Mouse (Mus musculus): Measurements from ENCODE around the gene Gria3.

Gria3 gene

DNA sequence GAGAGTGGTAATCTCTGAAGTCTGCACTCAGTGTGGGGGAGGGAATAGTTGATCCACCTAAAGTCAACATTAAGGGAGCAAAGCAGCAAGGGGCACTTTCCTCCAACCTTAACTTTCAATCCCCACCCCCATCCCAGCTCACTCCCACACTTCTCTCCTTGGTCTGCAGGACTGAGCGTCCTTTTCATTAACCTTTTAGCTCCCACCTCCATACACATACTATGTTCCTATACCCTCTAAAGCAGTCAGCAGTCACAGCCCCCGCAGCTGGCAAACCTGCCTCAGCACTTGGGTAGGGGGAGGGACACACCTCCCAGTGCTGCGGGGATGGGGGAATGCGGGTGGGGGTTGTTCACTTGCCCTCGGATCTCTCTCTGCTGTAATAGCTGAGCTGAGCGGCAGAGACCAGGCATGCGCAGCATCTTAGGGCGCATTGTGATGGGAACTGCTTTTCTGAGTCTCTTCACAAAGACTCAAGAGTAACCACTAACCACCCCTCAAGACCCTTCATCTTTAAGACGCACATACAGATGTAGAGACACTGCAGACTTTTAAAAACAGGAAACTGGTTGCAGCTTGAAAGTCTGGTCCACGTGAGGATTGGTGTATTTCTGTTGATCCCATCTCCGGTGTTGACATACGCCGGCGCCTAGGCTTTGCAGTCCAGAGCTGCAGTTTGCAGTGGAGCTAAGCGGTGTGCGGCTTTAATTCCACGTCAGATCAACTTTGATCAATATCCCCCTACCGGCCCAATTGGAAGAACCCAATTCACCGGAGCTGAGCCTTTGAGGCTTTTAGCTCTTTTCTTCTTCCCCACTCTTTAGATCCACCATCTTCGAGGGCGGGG lies at the start of gene Gria3:
Gene Gria3 (plus strand): TSS at position 797 of the 847 bp plus-strand sequence.
- peak; percentile 44 for DNase-seq

DNA sequence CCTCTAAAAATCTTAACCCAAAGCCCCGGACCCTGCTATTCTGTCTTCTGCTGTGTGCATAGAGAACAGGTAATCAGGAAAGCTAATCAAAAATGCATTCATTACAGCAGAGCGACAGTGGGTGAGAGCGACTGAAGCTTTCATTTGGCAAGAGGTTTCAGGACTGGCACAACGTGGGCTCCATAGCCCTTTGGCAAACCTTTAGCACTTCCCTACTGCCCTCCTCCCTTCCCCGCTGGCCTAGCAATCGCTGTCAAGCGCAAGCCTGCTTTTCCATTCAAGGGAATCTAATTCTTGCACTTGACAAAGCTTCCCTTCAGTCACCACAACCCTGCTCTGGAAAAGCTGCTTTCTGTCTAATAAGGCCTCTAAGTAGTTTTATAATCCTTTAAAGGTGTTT lies 13.6 kb upstream of the Gria3 start:
- DNase-seq, result no peak

DNA sequence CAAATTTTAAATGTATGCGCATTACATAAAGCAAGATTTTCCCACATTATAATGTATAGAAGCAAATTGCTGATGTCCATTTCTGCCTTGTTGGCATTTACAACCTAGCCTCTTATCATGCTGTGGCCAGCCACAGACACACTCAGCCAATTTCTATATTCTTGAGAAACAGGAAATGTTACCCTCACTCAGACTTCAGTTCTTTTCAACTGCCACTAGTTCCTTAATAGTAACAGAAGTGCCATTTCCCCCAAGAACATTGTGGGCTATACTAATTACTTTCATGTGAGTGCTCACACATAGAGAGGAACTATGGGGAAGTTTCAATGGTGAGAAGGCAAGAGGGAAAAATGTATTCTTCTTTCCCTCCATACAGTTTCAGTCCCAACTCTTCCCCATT lies 11.6 kb upstream of the Gria3 start:
- no peak for DNase-seq

DNA sequence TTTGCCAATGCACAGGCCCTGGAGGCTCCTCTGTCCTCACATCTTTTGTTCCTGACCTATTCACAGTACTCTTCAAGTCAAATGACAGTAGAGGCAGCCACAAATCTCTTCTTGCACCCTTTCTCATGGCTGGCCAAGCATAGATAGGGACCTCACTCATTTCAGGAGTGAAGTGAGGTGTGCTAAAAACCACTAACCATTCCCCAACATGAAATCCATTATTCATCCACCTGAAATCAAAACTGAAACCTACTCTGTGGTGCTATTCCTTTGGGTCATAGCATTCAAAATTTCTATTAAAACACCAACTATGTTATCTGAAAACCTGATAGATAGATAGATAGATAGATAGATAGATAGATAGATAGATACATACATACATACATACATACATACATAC lies 2.2 kb upstream of the Gria3 start:
- DNase-seq, result no peak

DNA sequence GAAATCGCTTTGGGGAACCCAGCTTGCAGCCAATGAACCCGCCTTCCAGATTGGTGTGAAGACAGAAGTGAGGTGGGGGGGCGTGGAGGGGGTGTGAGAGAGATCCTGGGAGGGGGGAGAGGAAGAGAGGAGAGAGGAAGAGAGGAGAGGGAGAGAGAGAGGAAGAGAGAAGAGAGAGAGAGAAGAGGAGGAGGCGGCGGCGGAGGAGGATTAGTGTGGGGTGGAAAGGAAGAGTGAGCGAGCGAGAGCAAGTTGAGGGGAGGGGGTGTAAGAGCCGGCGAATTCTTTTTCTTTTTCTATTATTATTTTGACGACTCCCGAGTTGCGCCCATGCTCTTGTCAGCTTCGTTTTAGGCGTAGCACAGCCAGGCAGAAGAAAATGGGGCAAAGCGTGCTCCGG lies 532 bp downstream of the Gria3 start:
- peak; percentile 44 for DNase-seq

DNA sequence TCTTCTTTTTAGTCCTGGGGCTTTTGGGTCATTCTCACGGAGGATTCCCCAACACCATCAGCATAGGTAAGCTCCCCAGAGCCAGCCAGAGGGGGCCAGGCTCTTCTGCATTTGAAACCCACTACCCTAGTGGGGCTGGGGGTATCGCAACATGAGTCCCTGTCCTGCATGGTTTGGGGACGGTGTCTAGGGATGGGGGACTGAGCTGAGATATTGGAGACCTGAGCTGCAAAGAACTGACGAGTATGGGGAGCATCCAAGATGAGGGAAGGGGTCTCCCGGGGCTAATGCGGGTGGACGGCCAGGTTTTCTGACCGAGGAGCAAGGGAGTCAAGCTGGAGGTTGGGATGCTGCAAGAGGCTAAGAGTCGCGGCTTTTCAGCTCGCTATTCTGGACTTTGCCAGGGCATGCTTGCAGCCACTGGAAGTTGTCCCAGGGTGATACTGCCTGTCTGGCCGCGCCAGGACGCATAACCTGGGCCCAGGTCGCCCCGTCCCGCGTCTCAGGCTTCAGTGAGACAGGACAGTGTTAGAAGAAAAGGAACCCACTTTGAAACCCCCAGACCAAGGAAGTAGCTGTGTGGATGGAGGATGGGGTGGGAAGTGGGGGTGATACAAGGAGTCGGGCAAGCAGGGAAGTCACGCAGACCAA lies 1.1 kb downstream of the Gria3 start:
- peak; percentile 19 for DNase-seq

DNA sequence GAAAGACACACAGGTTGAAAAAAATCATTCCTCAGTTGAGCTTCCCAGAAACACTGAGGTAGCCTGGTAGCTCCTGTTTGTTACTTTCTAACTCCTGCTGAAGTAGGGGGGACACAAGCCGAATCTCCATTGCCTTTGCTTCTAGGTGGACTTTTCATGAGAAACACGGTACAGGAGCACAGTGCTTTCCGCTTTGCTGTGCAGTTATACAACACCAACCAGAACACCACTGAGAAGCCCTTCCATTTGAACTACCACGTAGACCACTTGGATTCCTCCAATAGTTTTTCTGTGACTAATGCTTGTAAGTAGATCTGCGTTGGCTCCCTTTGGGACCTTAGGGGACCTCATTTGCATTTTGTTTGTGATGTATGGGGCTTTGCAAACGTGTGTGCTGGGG lies 2.0 kb downstream of the Gria3 start:
- no peak for DNase-seq

DNA sequence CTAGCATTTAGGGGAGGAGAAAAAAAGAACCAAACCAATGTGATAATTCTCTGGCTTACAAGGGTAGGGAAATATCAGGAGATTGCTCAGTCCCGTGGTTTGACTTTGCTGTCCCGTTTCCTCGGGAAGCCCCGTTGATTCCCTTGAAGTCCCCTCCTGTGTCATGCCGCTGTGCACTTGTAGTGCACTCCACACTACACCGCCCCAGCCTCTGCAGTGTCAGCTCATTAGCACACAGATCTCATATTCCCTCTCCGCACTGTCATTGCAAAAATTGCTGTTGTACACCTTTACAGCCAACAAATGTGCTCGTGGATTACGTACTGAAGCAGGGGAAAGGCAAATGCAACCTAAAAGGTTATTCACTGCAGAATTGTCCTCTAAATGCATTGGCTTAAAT lies 5.6 kb downstream of the Gria3 start:
- DNase-seq, result no peak

DNA sequence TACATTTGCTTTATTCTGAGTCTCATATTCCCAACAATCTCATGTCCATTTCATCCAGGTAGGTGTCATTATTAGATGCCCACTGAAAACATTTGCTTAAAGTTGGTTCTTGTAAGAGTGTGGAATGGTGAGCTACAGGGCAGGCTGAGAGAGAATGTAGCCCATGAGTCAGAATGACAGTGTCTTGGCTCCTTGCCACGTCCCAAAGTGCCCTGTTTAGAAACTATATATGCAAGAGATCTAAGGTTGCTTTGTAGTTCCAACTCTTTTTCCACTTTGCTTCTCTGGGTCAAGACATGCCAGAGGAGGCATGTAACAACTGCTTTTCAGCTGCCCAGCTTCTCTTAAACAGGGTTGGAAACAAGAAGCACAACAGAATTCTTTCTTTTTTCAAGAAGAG lies 9.1 kb downstream of the Gria3 start:
- DNase-seq, result no peak

DNA sequence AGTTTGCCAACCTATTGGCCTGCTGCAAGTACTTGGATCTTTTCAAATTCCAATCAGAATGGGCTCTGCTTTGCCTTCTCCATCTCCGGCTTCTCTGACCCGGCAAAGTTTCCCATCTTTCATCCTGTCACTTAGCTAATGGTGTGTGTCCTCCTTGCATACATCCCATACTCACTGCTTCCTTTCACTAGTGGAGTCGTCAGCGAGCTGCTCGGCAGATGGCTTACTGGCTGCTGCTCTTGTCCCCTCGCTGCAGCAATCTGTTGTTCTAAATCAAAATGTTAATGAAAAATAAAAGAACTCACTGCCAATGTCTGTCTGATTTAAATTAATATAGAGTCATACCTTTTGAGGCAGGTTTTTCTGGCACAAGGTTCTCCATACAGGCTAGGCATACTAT lies 25.0 kb downstream of the Gria3 start:
- no peak for DNase-seq

DNA sequence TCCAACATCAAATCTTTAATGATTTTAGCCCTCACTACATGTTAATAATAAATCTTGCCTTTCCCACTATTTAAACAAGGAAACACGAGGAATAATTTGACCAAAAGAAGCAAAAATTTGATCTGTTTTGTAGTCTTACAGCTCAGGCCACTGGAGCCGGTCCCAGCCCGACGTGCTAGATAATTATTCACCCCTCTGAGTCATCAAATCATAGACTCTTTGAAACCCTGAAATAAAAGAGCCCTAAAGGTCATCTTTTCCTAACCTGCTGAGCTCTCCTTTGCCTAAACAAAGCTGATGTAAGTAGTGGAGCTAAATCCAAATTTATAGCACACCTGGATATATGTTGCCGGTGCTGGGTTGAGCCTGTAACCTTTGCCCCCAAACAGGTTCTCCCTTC lies 27.4 kb downstream of the Gria3 start:
- DNase-seq, result no peak

DNA sequence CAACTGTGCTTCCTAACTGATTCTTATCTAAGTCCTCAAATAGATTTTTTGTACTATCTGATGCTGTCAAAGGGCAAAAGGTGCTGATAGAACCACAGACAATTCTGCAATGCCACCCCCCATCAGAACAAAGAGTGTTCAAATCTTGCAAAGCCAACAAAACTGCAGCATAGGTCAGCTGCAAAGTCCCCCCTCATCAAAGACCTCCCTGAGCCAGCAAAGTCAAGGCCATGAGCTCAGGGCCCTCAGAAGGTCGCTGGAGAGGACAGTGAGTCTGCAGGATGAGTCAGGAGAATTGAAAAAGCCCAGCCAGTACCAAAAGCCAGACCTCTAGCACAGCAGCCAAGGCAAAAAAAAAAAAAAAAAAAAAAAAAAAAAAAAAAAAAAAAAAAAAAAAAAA lies 34.9 kb downstream of the Gria3 start:
- DNase-seq, result no peak

DNA sequence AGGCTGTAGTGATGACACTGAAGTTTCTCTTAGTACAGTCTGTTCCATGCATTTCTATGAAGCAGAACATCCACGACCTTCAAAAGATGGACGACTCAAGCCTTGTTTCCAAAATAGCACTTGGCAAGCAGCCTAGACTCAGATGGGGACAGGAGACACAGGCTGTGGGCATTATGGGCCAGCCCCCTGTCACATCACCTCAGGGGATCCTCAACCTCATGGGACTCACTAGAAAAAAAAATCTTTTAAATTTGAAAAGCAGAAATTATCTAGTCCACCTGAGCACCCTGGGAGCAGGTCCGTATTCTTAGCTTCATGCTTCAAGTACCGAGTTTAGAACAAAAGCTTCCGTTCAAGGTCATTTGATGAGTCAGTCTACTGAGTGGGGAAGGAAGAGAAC lies 38.2 kb downstream of the Gria3 start:
- DNase-seq, result no peak

DNA sequence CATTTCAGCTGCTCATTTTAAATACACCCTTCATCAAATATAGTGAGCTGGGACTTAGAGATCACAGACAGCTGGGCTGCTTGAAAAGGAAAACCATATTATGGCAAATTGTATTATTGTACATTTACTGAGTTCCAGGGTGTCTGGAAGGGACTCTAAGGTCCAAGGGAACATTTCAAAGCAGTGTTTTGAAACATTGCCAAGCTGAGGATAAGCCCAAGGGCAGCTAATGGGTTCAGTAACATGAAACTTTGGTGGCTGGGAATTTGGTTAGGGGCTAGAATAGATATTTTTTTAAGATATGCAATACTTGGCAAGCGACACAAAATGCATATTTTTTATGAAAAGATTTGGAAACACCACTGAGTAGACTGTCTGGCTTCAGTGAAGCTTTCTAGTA lies 48.2 kb downstream of the Gria3 start:
- no peak for DNase-seq

DNA sequence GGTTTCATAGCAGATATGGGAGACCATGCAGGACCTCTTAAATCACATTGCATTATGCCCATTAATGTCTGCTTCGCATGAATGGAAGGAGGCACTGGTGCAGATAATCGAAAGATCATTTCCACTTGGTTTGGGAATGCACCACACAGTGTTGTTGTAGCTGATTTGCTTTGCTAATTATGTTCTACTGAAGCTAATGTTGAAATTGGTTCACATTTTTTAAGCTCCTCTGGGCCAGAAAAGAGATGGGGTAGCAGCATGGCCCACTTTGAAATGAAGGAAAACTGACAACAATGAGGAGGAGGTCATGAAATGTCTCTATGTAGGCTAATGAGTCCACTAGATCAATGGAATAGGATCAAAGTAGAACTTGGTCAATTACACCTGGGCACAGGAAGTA lies 76.8 kb downstream of the Gria3 start:
- DNase-seq, result no peak

DNA sequence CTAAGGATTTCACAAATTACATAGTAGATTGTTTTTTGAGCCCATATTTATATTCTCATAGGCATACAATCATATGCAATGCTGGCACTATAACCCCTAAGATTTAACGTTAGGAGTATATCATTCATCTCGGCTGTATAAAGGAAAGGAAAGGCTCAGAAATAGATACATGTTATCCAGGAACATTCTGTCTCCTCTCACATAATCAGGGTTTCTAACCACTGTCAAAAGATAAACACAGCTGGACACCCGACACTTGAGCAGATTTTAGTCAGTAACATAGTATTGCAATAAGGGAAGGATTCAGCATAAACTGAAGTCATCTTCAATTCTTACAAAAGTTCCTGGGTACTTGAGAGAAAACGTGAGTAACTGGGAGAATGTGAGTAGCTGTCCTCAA lies 95.9 kb downstream of the Gria3 start:
- DNase-seq, result no peak

DNA sequence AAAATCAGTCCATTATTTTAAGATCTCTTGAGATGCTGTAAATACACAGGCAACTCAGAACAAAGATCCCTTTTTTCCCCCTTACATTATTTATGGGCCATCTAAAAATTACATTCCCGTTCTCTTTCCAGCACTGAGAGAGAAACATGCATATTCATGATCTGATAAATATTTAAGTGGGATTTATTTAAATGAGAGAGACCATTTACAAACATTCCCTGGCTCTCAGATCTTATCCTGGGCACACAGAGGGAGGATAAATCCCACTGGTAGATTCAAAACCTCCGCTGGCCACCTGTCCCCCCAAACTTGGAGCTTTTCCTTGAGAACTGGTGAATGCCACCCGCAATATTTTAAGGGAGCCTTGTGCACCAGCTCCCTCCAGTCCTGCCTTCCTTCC lies 104.7 kb downstream of the Gria3 start:
- DNase-seq, result no peak

DNA sequence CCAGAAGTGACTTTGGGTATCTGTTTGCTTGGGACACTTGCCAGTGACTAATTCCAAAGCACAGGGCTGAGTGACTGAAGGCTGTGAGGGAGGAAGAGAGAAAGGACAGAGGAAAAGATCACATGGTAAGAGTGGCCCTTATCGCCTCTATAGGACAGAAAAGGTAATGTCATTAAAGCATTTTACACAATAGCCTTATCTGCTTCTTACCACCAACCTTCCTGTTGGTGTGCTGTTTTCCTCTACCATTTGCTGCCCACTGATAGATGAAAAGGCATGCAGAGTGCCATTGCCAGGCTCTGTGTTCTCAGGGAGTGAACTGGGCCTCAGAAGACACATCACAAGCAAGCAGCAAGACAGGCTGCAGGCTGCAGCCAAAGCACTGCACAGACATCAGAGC lies 107.3 kb downstream of the Gria3 start:
- no peak for DNase-seq

DNA sequence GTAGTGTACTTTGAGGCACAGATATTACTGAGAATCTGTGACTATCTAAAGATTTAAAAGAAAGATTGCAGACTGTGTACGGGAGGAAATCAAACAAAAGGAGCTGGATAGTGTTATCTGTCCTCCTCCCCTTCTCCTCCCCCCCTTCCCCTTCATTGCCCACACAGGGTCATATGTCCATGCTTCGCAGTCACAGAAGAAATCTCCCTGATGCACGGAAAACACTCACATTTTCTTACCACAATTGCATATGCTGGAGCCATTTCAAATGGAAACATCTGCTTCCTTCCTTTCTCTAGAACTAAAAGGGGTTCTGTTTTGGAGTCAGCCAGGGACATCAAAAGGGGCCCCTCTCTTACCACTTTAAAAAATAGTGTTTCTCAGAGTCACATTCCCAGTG lies 114.3 kb downstream of the Gria3 start:
- no peak for DNase-seq

DNA sequence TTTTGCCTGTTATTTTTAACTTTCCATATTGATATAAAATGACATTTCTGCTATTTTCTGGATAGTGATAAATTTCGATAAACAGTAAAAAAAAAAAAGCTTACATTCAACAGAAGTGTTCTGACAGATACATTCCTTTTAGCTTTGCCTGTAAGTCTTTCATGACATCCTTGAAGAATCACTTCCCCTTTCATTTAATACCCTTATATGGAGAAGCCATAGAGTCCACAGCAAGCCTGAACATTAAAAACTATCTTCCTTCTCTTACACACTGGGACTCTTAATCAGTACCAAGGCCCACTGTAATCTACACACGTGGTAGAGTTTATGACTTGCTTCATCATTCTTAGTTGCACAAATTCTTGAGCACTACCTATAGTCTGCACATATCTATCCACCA lies 131.9 kb downstream of the Gria3 start:
- no peak for DNase-seq

DNA sequence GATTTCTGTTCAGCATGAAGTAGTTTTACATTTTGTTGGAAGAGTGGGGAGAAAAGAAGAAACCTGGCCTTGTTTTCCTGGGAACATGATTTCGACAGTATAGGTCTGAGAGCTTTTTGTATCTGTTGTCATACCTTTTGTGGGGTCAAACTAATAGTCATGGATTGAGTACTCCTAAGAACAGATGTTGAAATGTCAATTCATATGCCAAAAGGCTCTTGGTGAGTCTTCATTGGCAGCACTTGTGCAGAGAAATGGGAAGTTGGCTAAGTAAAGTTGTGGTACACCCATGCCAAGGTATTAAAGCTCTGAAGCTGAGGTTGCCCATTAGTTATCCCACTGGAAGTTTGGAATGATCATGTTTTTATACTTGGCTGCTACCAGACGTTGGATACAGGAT lies 135.2 kb downstream of the Gria3 start:
- no peak for DNase-seq

DNA sequence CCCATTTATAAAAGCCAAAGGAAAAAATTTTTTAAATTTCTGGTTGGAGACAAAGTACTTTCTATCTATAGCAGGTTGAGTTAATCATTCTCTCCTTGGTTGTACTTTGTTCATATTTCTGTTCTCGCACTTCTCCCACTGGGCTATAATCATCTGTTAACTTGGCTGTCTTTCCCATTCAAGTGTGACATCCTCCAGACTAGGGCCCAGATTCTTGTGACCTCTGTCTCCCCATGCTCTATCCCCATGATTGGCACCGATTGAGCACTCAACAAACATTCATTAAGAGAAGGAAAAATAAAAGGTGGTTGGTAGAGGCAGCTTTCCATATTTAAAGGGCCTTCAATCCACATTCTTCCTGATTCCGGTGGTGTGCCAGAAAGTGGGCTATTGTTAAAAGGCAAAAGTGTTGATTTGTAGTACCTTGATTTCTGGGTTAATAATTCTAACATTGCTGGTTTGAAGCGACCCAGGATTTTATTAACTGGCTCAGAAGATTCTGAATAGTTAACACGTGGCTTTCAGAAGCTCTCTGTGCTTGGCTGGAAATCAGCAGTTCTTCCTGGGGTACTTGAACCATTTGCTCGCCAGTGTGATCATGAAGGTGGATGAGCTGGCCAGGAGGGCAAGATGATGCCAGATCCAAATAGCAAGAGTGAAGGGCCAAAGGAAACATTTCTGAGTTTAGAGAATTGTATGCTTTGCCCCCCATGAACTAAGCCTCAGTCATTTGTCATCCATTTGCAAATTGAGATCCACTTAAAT lies 161.8 kb downstream of the Gria3 start:
- DNase-seq, result no peak

DNA sequence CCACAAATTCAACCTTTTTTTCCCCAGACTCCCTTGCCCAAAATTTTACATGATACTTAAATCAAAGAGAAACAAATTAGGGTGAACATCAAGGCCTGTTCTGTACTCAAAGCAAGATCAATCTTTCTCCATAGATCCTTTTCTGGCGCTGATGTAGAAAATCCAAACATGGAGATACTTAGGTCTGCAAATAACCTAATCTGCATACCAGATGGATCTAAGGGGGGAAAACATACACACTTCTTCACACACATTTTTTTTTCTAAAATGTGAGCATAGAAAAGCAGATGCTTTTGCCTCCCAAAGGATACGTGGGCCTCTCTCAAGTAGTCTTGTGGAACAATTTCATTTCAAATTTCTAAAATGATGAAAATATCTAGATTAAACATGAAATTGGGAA lies 164.2 kb downstream of the Gria3 start:
- no peak for DNase-seq

DNA sequence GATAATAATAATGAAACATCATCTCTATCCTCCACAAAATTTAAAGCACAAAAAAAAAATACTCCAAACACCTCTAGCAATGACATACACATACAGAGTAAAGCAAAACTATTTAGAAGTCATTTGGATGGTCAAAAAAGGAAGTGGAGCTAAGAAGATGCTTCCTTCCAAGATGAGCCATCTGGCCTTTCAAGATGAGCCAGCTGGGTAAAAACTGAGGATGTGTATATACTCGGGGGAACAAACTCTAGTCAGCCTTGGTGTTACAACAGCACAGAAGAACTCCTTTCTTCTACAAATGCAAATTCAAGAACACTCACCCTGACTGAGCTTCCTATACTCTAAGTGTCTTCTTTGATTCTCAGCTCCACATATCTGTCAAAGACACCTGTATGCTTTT lies 172.4 kb downstream of the Gria3 start:
- DNase-seq, result no peak
